Mouse (Mus musculus): Measurements from ENCODE around the gene Col4a4. TPM values are rescaled to one million over a fixed set of nuclear protein-coding genes. Genes with fewer than 3 reads are reported as not detected.
A peak's percentile ranks its signal among the peaks of the same experiment; 100 is the strongest.

Col4a4 gene
- total and polyA plus RNA-seq, 3 experiments = 2.2 to 5.0 (median 3.7) TPM

GRCm38 (mm10) chr1:82427729-82428128 lies 158.9 kb downstream of the Col4a4 start:
- TF ChIP-seq POLR2A (IDR thresholded peaks at IDR 0.05; ENCODE audit: insufficient read depth, low read depth, low read length) (no peak), EP300 (IDR thresholded peaks at IDR 0.05; ENCODE audit: insufficient read depth, low read depth, low read length) (no peak), CTCF (IDR thresholded peaks at IDR 0.05) (no peak)
- no peaks in the 10 kb centered on the region for H3K27me3 ChIP-seq (ENCODE audit: control insufficient read depth, insufficient read depth, low read length)
- DNase-seq = no peak
- no peak overlapping the region for H3K9ac ChIP-seq (ENCODE audit: low read depth, low read length)
- H3K4me1 ChIP-seq (ENCODE audit: control insufficient read depth, insufficient read depth, low read length) = no peaks in the 10 kb centered on the region
- H3K27ac ChIP-seq = no peak overlapping the region
- intact Hi-C loops (cut with DNase I) = no loop called here
- 91% methylated on average over 5 of the region's 5 CpGs for WGBS
- no peaks in the 10 kb centered on the region for H3K79me2 ChIP-seq (replicated peaks; ENCODE audit: control insufficient read depth, insufficient read depth, low read length)
- H3K4me3 ChIP-seq = no peak overlapping the region
- no peaks in the 10 kb centered on the region for H3K36me3 ChIP-seq (ENCODE audit: control insufficient read depth, insufficient read depth, low read length)

GRCm38 (mm10) chr1:82415641-82416040 lies 171.0 kb downstream of the Col4a4 start:
- TF ChIP-seq EP300 (IDR thresholded peaks at IDR 0.05; ENCODE audit: insufficient read depth, low read depth, low read length) (no peak), POLR2A (IDR thresholded peaks at IDR 0.05; ENCODE audit: insufficient read depth, low read depth, low read length) (no peak)
- H3K4me3 ChIP-seq = no peak overlapping the region
- WGBS = 89% methylated on average over 4 of the region's 4 CpGs
- H3K27ac ChIP-seq = no peak overlapping the region
- intact Hi-C loops (cut with DNase I) = no loop called here
- no peak overlapping the region for H3K9ac ChIP-seq (ENCODE audit: low read depth, low read length)
- no peaks in the 10 kb centered on the region for H3K36me3 ChIP-seq (ENCODE audit: control insufficient read depth, insufficient read depth, low read length)
- no peaks in the 10 kb centered on the region for H3K27me3 ChIP-seq (ENCODE audit: control insufficient read depth, insufficient read depth, low read length)
- no peaks in the 10 kb centered on the region for H3K79me2 ChIP-seq (replicated peaks; ENCODE audit: control insufficient read depth, insufficient read depth, low read length)
- no peak for DNase-seq
- H3K4me1 ChIP-seq (ENCODE audit: control insufficient read depth, insufficient read depth, low read length) = peaks cover 6% of the 10 kb centered on the region; the same call in 1 of the 2 replicates

GRCm38 (mm10) chr1:82414434-82415045 lies 172.1 kb downstream of the Col4a4 start:
- Histone ChIP-seq H3K27ac (no peak overlapping the region), H3K4me3 (no peak overlapping the region), H3K36me3 (ENCODE audit: control insufficient read depth, insufficient read depth, low read length) (no peaks in the 10 kb centered on the region), H3K9ac (ENCODE audit: low read depth, low read length) (no peak overlapping the region), H3K79me2 (replicated peaks; ENCODE audit: control insufficient read depth, insufficient read depth, low read length) (no peaks in the 10 kb centered on the region), H3K4me1 (ENCODE audit: control insufficient read depth, insufficient read depth, low read length) (peaks cover 6% of the 10 kb centered on the region; the same call in 1 of the 2 replicates), H3K27me3 (ENCODE audit: control insufficient read depth, insufficient read depth, low read length) (no peaks in the 10 kb centered on the region)
- no peak for DNase-seq
- intact Hi-C loops (cut with DNase I) = no loop called here
- 94% methylated on average over 3 of the region's 3 CpGs for WGBS
- TF ChIP-seq POLR2A (IDR thresholded peaks at IDR 0.05; ENCODE audit: insufficient read depth, low read depth, low read length) (no peak), EP300 (IDR thresholded peaks at IDR 0.05; ENCODE audit: insufficient read depth, low read depth, low read length) (no peak)

- peak in 1 of 2 experiments; percentile 14 for DNase-seq
- no peak overlapping the region for H3K4me3 ChIP-seq
- H3K27ac ChIP-seq = peak overlapping the region; percentile 47
- intact Hi-C loops (cut with DNase I) = no loop called here
- no peaks in the 10 kb centered on the region for H3K36me3 ChIP-seq (ENCODE audit: control insufficient read depth, insufficient read depth, low read length)
- WGBS = 17% methylated on average over 4 of the region's 4 CpGs
- no peaks in the 10 kb centered on the region for H3K79me2 ChIP-seq (replicated peaks; ENCODE audit: control insufficient read depth, insufficient read depth, low read length)
- H3K9ac ChIP-seq (ENCODE audit: low read depth, low read length) = no peak overlapping the region
- peaks cover 6% of the 10 kb centered on the region; the same call in 1 of the 2 replicates for H3K4me1 ChIP-seq (ENCODE audit: control insufficient read depth, insufficient read depth, low read length)
- no peaks in the 10 kb centered on the region for H3K27me3 ChIP-seq (ENCODE audit: control insufficient read depth, insufficient read depth, low read length)
- TF ChIP-seq POLR2A (IDR thresholded peaks at IDR 0.05; ENCODE audit: insufficient read depth, low read depth, low read length) = no peak
- no peak for TF ChIP-seq CTCF (IDR thresholded peaks at IDR 0.05)
- TF ChIP-seq EP300 (IDR thresholded peaks at IDR 0.05; ENCODE audit: insufficient read depth, low read depth, low read length) = no peak
Measured at GRCm38 (mm10) chr1:82412085-82412484, 174.6 kb downstream of the Col4a4 start.

GRCm38 (mm10) chr1:82411521-82411920 lies 175.1 kb downstream of the Col4a4 start:
- H3K79me2 ChIP-seq (replicated peaks; ENCODE audit: control insufficient read depth, insufficient read depth, low read length) = no peaks in the 10 kb centered on the region
- H3K27ac ChIP-seq = no peak overlapping the region
- H3K36me3 ChIP-seq (ENCODE audit: control insufficient read depth, insufficient read depth, low read length) = no peaks in the 10 kb centered on the region
- no peak for TF ChIP-seq POLR2A (IDR thresholded peaks at IDR 0.05; ENCODE audit: insufficient read depth, low read depth, low read length)
- no peak for TF ChIP-seq EP300 (IDR thresholded peaks at IDR 0.05; ENCODE audit: insufficient read depth, low read depth, low read length)
- TF ChIP-seq CTCF (IDR thresholded peaks at IDR 0.05) = no peak
- 88% methylated on average over 5 of the region's 5 CpGs for WGBS
- H3K9ac ChIP-seq (ENCODE audit: low read depth, low read length) = no peak overlapping the region
- H3K4me1 ChIP-seq (ENCODE audit: control insufficient read depth, insufficient read depth, low read length) = peaks cover 6% of the 10 kb centered on the region; the same call in 1 of the 2 replicates
- H3K27me3 ChIP-seq (ENCODE audit: control insufficient read depth, insufficient read depth, low read length) = no peaks in the 10 kb centered on the region
- intact Hi-C loops (cut with DNase I) = no loop called here
- H3K4me3 ChIP-seq = no peak overlapping the region
- DNase-seq = no peak

GRCm38 (mm10) chr1:82410548-82410947 lies 176.1 kb downstream of the Col4a4 start:
- 81% methylated on average over 3 of the region's 3 CpGs for WGBS
- Histone ChIP-seq H3K27me3 (ENCODE audit: control insufficient read depth, insufficient read depth, low read length) (no peaks in the 10 kb centered on the region), H3K9ac (ENCODE audit: low read depth, low read length) (no peak overlapping the region), H3K79me2 (replicated peaks; ENCODE audit: control insufficient read depth, insufficient read depth, low read length) (no peaks in the 10 kb centered on the region), H3K4me1 (ENCODE audit: control insufficient read depth, insufficient read depth, low read length) (peaks cover 6% of the 10 kb centered on the region; the same call in 1 of the 2 replicates), H3K27ac (no peak overlapping the region), H3K36me3 (ENCODE audit: control insufficient read depth, insufficient read depth, low read length) (no peaks in the 10 kb centered on the region), H3K4me3 (no peak overlapping the region)
- DNase-seq = no peak
- no peak for TF ChIP-seq CTCF (IDR thresholded peaks at IDR 0.05)
- no peak for TF ChIP-seq POLR2A (IDR thresholded peaks at IDR 0.05; ENCODE audit: insufficient read depth, low read depth, low read length)
- no peak for TF ChIP-seq EP300 (IDR thresholded peaks at IDR 0.05; ENCODE audit: insufficient read depth, low read depth, low read length)
- intact Hi-C loops (cut with DNase I) = no loop called here
